Mouse (Mus musculus): ENCODE data around the gene Methig1.
"Not testable (repeated sequence)": the region's sequence is repeated elsewhere in the genome, so short reads cannot be mapped to it uniquely, and the experiment has no call there.

DNA sequence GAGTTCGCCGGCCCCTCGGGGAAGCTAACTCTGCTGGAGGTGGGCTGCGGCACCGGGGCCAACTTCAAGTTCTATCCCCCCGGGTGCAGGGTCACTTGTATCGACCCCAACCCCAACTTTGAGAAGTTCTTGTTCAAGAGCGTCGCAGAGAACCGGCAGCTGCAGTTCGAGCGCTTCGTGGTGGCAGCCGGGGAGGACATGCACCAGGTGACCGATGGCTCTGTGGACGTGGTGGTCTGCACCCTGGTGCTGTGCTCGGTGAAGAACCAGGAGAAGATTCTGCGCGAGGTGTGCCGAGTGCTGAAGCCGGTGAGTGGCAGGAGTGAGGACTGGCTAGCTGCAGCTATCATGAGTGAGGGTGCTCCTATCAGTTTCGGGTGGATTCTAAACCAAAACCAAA lies 450 bp downstream of the Methig1 start:
- TF ChIP-seq POLR2A (IDR thresholded peaks at IDR 0.05; ENCODE audit: low read depth, low read length); CTCF (IDR thresholded peaks at IDR 0.05; ENCODE audit: extremely low read depth, insufficient read depth, insufficient read length, insufficient replicate concordance): not testable (repeated sequence)

All from spleen, adult 2 months (tissue).